Mouse (Mus musculus) T-helper 17 cell (primary cell): ENCODE results near the gene Pogz.

Source experiments
- in situ Hi-C, 2 experiments: fragments of 300-600 bp; cut with MboI, MseI; formaldehyde crosslinking; loops; 1 replicate in 1 of 2; 2 replicates in 1 of 2; pipeline ENCODE4 v1.15.1; 2025; ENCODE audit warnings: high pct_unique_total_duplicates in 2 of 2

Gene Pogz

DNA sequence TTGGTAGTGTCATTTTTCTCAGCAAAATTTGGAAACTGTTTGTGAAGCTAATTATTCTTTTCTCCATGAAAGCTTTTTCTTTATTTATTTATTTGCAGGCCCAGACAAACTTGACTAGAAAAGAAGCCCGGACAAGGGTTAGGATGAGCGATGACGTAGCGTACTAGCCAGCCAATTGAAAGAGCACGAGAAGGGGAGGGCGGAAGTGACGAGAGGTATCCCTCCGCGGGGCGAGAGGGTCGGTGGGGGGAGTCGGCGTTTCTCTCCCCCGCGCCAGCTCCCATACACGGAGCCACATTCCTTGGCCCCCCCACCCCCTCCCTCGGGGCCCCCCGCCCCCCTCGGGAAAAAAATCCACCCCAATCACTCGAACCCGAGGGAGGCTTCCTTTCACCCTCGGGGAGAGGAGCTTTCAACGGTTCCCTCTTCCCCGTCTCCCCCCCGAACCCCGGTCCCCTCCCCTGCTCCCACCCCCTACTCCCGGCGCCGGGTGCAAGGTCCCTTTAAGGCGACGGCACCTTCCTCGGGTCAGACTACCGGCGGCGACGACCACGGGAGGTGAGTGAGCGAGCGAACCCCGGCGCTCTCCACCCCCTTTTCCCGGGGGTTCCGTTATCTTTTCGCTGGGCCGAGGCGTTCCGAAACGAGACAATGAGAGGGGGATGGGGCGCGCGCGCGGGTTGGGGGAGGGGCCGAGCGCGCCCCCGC, at the start of gene Pogz:
TSS of gene Pogz (plus strand) at position 385 of the 708 bp plus-strand sequence.
- in situ Hi-C loops, result loop anchor here in 1 of 2 experiments (25.0 kb wide), 1 partner anchor 1275 kb away; the partner anchor contains the start of gene S100a10

DNA sequence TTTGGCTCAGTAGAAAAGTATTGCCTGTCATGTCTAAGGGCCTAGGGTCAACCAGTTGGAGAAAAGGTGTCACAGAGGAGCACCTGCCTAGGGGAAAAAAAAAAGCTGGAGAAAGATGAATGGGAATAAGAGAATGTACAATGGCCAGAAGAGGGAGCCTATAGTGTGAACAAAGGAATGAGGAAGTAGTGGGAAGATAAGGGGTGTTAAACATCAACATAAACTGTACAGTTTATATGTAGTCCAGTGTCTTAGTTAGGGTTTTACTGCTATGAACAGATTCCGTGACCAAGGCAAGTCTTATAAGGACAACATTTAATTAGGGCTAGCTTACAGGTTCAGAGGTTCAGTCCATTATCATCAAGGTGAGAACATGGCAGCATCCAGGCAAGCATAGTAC, 48.3 kb upstream of the Pogz start:
- in situ Hi-C loops, result no loop called here

DNA sequence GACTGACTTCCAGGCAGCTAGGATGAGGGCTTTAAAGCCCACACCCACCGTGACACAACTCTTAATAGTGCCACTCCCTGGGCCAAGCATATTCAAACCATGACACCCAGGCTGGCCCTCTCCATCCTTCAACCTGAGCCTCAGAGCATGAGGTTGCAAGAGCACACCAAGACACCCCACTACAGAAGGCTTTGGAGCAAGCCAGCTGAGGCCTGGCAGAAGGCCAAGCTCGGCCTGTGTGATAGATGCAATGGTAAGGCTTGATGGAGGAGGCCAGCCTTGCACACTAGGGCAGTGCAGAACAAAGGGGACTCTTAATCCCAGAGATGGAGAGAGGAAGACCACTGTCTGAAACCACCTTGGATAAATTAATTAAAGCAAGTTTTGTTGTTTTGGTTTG, 47.9 kb upstream of the Pogz start:
- in situ Hi-C loops, result no loop called here

DNA sequence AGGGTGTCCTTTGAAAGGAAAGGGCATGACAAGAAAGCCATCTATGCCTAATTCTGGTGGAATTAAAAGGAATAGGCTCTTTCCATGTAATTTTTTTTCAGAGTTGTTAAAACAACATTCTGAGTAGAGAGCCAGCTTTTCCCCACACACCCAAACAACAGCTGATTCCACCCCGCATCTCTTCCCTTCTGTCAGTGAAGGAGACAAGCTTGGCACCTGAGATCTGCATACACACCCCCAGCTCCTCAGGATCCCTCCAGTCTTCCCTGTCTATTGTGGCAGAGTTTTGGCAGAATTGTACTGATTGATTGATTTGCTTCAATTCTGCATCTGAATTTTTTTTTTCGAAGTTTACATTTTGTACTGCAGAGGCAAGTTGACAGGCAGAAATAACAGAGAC, 45.1 kb upstream of the Pogz start:
- in situ Hi-C loops, result no loop called here

DNA sequence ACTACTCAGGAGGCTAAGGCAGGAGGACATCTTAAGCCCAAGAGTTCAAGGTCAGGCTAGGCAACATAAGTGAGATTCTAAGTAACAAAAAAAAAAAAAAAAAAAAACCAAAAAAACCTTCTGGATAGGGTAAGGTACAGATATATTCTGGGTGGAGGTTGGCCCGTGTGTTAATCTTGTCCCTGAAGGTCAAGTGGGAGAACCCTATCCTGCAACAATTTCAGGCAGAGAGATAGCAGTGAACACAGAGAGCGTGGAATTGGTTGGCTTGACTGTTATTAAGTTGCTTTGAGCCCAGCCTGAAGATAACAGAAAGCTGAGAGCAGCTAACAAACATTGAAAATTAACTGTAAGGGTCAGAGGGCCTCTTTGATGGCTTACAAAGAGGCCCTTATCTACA, 43.7 kb upstream of the Pogz start:
- in situ Hi-C loops, result no loop called here

DNA sequence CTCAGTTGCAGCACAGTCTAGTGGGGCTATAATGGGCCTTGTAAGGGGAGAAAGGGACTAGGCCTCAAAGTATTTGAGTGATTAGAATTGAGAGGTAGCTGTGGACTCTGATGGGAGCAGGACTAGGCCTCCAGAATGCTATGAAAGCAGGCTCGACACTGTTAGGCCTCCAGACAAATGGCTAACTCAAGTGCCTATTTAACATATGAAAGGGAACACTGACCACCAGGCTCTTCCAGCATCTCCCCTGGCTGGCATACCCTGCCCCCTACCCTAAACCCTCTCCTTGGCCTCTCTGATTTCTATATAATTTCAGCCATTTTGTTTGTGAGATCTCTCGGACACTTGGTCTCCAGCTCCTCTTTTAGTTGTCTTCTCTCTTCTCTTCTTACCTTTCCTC, 43.0 kb upstream of the Pogz start:
- in situ Hi-C loops, result no loop called here

DNA sequence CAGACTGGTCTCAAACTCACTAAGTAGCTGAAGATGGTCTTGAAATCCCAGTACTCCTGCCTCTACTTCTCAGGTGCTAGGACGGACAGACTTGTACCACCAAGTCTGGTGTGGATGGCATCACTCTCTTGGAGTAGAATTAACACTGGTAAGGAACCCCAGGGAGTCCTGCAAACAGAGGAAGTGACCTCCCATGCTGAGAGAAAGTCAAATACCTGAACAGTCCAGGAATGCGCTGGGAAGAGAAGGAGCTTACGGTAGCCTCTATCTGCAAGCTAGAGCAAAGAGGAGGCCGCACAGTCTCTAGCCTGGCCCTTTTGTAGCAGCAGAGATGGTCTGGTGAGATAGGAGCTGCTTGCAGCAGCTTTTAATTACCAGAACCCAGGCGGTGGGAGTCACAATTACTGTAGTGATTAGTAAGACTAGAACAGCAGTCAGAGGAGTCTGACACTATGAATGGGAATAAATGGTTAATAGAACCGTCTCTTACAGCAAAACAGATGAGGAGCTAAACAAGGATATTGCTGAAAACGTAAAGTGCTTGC, 41.7 kb upstream of the Pogz start:
- in situ Hi-C loops, result no loop called here

DNA sequence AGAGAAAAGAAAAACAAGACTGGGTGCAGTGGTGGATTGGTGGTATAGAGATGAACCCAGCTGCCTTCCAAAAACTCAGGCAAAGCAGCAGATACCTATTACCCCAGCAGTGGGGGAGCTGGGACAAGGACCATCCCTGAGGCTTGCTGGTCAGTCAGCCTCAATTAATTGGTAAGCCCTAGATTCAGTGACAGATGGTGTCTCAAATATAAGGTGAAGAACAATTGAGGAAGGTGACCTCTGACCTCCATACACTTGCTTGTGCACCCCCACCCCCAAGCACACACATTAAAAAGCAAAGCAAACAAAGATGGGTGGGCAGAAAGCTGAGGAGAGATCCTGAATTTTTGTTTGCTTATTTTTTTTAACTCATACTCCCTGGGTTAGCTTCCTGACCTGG, 41.2 kb upstream of the Pogz start:
- in situ Hi-C loops, result no loop called here

DNA sequence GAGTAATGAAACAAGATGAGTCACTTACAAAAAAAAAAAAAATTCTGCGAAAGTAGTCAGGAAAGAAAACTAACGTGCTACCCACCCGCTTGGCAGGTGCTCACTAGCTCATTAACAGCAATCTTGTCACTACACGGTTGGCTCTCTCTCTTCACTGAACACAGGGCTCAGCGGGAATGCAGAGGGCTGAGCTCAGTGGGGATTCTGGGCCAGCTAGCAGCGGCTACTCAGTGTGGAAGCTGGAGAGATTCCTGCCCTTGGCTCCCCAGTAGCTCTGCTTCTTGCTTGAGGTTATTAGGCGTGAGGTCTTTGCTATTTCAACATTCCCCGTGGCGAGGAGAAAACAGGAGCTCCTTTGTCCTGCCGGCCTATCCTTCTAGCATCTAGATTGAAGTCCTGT, 33.2 kb upstream of the Pogz start:
- in situ Hi-C loops, result no loop called here

DNA sequence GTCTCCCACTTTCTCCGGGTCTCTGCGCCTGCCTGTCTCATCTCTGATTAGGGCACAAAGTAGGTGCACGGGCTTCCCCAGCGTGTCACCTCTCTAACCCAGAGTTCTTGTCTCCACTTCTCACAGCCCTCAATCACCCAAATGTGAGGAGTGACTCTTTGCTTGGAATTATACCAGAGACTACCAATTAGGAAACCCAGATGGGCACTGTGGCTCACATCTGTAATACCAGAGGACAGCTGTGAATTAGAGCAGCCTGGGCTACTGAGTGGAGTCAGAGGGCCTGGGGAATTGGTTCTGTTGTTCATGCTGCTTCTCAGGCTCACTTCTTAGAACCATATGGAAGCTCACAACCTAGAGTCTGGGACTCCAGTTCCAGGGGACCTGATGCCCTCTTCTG, 32.4 kb upstream of the Pogz start:
- in situ Hi-C loops, result no loop called here

DNA sequence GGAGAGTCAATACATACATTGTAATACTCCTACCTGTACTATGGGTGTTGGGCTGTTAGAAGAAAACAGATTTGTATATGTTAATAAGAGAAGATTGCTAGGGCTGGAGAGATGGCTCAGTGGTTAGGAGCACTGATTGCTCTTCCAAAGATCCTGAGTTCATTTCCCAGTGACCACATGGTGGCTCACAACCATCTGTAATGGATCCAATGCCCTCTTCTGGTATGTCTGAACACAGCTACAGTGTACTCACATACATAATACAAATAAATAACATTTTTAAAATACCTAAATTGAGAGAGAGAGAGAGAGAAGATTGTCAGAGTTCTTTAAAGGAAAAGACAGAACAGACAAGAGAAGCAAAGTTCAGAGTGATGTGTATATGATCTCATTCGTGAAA, 29.1 kb upstream of the Pogz start:
- in situ Hi-C loops, result no loop called here

DNA sequence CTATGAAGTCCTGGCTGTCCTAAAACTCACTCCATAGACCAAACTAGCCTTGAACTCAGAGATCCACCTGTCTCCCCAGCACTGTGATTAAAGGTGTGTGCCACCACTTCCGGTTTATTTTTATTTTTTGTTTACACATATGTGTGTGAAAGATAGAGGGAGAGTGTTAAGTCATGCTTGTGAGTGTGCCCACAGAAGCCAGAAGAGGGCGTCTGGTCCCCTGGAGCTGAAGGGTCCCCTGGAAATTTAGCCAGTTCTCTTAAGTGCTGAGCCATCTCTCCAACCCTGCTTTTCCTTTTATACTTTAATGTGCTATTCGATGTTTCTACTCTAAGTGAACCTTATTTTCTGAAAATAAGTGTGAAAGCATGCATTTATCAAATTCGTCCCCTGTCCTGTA, 25.7 kb upstream of the Pogz start:
- in situ Hi-C loops, result no loop called here

DNA sequence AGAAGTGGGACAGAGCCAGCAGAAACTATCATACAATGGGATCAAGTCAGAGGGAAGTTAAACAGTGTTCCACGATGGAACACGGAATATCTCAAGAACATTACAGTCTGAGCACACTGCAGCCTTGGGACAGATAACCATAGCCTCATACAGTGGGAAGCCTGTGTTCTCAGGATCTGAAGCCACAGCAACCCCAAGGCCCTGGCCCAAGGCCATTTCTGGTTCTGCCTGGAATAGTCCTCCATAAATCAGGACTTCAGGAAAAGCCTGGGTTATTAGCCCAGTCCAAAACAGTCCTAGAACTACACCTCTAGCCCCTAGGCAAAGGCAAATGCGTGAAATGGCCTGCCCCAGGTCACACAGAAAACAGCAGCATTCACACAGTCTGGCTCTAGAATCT, 23.7 kb upstream of the Pogz start:
- in situ Hi-C loops, result no loop called here

DNA sequence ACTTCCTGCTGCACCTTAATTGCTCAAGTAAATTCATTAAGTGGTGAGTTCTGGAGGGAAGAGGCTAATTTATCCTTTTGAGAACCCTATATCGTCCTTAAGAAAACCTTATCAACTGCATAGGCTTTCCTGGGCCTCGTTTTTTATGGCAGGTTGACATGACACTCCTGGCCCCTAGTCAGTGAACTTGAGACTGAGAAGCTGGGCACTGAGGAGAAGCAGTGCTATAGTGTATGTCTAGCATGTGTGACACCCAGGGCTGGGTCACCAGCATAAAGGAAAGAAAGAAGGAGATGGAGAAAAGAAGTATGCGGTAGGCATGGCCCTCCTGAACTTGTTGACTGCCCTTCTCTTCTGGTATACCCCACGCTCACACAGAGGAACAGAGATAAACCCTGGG, 23.3 kb upstream of the Pogz start:
- in situ Hi-C loops, result no loop called here

DNA sequence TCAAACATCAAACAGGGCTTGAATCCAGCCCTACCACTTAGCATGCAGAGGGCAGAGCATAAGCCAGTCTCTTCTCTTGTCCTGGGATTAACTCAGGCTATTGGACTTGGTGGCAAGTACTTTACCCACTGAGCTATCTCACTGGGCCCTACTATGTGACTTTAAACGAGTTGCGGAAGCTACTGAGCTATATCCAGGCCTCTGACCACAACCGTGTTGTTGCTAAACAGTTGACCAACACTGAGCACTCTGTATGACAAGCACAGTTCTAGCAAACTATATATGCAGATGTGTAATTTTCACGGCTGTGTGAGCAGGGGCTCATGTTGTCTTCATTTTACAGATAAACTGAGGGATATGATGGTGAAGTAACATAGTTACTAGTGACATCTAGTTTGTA, 22.7 kb upstream of the Pogz start:
- in situ Hi-C loops, result no loop called here

DNA sequence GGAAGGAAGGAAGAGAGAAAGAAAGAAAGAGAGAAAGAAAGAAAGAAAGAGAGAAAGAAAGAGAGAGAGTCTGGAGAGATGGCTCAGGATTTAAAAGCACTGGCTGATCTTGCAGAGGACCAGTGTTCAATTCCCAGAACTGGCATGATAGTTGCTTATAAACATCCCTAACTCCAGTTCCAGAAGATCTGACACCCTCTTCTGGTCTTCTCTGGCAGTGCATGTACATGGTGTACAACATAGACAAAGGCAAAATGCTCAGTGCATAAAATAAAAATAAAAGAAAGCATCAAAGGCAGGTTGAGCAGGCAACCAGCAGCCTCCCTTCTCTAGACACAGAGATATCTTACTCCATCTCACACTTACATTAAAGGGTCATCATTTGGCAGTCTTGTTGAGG, 21.8 kb upstream of the Pogz start:
- in situ Hi-C loops, result no loop called here

DNA sequence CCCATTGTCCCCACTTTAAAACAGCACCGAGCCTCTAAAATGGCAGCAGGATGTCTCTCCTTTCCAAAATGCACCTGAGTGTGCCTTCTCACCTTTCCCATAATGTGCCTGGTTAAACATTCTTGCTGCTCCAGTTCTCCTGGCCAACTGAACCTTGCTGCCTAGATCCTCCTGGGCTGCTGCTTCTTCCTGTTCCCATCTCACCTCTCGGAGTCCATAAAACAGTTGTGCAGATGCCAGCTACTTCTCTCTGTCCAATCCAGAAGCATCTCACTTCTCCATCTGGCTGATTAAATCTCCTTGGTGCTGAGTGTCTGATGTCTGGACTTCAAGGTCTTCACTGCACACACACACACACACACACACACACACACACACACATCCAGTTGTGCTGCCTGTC, 19.6 kb upstream of the Pogz start:
- in situ Hi-C loops, result no loop called here

DNA sequence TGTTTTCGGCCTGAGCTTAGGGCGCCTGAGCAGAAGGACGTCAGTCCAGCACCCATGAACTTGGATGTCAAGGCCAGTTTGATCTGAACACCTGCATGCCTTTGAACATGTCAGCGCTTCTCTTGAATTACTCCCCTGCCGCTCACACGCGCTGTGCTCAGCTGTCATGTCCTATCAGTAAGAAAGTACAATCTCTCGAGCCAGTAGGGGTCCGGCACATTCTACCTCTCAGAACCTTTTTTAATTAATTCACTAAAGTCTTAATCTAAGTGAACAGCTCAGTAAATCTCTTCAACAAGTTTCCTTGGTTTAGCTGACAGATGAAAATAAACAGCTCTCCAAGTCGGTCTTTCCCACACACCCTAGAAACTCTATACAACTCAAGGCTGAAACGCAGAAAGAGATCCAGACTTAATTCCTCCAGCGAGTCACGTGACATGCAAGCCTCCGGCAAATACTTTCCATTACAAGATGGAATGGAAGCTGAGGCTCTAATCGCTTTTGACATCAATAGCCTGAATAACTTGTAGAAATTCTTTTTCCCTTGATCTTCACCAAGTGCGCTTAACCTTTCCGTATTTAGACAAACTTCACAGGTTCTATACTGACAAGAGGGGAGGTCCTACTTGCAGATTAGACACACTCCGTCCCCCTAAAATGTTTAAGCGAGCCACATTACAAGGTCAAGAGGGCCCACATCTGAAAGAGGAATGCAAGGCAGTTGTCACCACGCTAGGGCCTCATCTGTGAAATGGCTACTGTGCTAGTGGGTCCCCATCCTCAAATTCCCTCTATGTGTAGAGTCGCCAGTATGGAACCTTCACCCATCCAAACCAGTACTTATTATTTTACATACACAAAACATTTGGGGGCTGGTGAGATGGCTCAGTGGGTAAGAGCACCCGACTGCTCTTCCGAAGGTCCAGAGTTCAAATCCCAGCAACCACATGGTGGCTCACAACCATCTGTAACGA, 17.6 kb upstream of the Pogz start:
- in situ Hi-C loops, result no loop called here

DNA sequence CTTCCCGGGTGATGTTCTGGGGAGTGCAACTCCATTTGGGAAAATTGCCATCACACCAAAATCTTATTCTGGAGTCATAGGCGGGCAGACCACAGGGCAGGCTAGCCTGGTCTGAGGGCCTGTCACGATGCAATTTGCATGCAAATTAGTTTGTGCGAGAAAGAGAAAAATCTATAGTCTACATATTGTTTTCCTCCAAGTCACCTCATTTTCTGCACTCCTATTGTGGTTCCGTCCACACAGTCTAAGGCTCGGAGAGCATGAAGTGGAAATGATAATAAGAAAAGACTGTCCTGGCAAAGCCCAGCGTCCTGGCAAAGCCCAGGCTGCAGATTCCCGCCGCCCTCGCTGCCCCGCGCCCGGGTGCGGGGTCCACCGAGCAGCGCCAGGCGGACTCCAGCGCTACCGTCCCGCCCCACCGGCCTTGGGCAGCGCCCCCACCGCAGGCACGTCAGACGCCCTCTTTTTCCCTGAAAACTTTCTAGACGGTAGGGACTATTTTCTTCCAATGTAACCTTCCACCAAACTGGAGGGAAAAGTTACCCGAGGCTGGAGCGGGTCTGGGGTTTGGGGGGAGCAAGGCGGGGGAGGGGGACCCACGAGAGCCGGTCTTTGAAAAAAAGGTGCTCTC, 16.2 kb upstream of the Pogz start:
- in situ Hi-C loops, result no loop called here

DNA sequence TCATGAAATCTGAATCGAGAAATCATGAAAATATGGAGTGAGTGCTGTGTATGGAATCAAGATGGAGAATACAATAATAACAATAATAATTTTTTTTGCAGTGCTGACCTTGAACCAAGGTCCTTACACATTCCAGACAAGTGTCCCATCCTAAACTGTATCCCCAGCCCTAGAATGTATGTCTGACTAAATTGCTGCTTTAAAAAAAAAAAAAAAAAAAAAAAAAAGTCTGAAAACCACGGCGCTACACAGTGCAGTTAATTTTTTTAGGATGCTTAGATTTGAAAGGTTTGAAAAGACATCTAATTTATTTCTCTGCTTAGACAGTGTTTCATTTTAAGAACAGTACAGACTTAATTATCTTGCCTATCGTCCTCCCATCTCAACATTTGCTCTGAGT, 15.3 kb upstream of the Pogz start:
- in situ Hi-C loops, result no loop called here

DNA sequence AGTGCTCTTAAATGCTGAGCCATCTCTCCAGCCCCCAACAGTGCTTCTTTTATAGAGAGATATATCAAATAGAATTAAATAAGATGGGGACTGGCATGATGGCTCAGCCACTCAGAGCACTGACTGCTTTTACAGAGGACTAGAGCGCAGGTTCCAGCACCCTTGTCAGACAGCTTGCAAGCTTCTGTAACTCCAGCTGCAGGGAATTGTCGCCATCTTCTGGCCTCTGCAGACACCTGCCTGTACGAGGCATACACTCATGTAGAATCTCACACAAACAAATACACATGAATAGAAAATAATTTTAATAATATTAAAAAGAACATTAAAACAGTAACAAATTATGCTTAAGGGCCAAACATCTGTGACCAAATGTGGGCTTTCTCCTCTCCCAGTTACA, 13.3 kb upstream of the Pogz start:
- in situ Hi-C loops, result no loop called here

DNA sequence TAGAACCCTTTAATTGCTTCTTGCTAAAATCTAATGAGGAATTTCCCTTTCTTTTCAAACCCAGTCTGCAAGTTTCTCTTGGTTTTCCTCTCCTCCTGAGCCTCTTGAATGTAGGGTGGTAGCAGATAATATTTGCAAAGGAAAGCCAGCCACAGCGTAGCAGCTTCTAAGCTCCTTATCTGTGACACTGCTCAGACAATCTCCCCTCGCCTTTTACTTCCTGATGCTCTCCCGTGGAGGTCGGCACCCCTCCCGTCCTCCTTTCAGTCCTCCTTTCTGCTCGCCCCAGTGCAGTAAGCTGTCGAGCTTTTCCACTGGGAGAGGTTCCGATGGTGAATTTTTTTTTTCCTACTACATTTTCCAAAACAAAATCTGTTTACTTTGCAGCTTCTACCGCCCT, 5.3 kb upstream of the Pogz start:
- in situ Hi-C loops, result loop anchor here in 1 of 2 experiments (25.0 kb wide), 1 partner anchor 1270 kb away; the partner anchor contains the start of gene S100a10
